Mouse (Mus musculus): ENCODE results near the gene Etv6. TPM values are rescaled to one million over a fixed set of nuclear protein-coding genes. Genes with fewer than 3 reads are reported as not detected.

Etv6 gene
- 3.5 TPM for polyA plus RNA-seq (2015; fragmentation: Illumina TruSeq; extraction: RNeasy Lipid Tissue Mini Kit (QIAGEN cat#74804); ENCODE audit: insufficient read depth, low read depth, low replicate concordance)

DNA sequence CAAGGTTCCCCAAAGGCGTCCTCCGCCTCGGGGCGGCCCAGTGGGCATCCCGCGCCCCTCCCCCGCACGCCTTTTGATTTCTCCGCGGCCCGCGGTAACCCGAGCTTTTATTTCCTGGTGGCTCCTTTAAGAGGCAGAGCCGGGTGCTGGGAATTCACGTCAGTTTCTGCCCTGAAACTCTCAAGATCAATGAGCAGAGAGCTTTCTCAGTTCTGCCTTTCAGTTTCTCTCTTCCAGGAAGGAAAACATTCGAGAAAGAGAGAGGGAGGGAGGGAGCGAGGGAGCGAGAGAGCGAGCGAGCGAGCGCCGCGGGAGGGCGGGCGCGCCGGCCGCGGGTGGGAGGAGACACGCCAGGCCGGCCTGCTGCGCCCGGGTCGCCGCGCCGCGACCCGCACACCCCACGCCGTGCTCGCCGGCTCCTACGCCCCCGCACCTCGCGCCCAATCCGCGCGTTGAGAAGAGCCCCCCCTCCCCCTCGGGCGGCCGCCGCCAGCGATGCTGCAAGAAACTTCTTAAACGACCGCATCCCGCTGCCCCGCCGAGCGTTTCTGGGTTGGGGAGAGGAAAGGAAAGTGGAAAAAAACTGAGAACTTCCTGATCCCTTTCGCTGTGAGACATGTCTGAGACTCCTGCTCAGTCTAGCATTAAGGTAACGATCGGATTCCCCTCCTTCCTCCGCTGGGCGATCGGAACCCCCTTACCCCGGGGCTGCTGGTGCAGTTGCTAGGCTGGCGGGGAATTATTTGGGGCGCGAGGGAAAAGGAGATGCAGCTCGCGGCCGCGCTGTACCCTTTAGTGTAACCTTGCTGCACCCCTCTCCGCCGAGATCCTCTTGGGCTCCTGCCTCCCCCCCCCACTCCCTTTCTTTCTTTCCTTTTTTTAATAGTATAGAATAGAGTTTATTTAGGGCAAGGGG lies at the start of gene Etv6:
Gene Etv6, plus strand, starts transcription at position 211 of the 916 bp plus-strand sequence.

Other genes with a start within 250 kb of the Etv6 start
- gene Kap, start 181.9 kb upstream of the Etv6 start, polyA plus RNA-seq (2015; fragmentation: Illumina TruSeq; extraction: RNeasy Lipid Tissue Mini Kit (QIAGEN cat#74804); ENCODE audit: insufficient read depth, low read depth, low replicate concordance), result not detected